Mouse (Mus musculus): Measurements from ENCODE around the gene Rnf111.
A peak's percentile ranks its signal among the peaks of the same experiment; 100 is the strongest.
"Not testable (repeated sequence)": the region's sequence is repeated elsewhere in the genome, so short reads cannot be mapped to it uniquely, and the experiment has no call there.

Gene Rnf111

DNA sequence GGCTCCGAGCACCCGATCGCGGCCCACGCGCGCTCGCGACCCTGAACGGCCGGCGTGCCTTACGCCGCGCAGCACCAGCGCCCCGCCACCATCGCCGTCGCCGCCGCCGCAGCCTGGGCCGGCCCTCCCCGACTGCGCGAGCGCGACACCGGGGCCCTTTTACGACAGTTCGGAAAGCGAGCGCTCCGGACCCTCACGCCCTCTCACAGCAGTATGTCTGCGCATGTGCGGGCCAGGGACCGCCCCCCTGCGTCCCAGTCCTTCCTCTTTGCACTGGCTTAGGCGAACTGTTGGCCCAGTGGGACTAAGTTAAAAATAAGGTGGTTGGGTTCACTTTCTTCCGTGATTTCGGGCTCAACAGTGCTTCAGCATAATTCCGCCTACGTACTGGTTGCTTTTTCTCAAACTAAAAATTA, at the start of gene Rnf111:
Rnf111 (minus strand) TSS at position 100 of the 416 bp plus-strand sequence.
- peak; percentile 97 for DNase-seq (ENCODE audit: low spot score)

DNA sequence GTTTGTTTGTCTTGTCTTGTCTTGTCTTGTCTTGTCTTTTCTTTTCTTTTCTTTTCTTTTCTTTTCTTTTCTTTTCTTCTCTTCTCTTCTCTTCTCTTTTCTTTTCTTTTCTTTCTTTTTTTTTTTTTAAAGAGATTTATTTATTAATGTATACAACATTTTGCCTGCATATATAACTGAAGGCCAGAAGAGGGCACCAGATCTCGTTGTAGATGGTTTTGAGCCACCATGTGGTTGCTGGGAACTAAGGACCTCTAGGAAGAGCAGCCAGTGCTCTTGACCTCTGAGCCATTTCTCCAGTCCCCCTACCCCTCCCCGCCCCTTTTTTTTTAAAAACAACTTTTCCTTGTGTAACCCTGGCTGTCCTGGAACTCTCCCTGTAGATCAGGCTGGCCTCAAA, 48.7 kb upstream of the Rnf111 start:
- DNase-seq (ENCODE audit: low spot score) = not testable (repeated sequence)

DNA sequence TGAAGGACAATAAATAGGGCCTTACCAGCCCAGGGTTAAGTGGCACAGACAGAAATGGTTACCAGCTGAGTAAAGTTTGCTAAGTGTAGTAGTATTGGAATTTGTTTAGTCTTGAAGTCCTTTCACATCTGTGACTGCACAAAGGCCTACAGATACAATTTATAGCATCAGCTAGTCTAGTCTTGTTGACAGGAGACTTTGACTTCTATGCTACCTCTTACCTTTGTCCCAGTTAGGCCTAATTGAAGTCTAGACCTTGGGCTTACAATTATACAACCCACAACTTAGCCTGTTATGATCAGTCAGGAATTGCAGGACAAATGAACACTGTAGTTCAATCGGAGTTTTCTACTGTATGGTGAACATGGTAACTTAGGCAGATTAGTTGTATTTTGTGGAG, 48.0 kb upstream of the Rnf111 start:
- no peak for DNase-seq (ENCODE audit: low spot score)

DNA sequence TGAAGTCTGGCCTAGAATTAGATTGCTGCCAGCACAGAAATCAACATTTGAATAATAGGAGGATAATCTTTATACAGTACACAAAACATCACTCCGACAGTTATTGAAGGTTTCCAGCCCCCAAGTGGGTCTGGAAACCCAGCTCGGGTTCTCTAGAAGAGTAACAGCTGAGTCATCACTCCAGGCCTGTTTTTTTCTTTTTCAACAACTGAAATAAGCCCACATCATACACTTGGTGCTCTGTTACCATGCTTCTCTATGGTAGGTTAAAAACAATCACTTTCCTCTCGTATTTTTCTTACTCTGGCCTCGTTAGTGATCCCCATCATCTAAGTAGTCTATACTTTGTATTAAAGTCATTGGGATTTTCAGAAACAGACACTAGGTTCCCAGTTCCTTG, 44.8 kb upstream of the Rnf111 start:
- no peak for DNase-seq (ENCODE audit: low spot score)

DNA sequence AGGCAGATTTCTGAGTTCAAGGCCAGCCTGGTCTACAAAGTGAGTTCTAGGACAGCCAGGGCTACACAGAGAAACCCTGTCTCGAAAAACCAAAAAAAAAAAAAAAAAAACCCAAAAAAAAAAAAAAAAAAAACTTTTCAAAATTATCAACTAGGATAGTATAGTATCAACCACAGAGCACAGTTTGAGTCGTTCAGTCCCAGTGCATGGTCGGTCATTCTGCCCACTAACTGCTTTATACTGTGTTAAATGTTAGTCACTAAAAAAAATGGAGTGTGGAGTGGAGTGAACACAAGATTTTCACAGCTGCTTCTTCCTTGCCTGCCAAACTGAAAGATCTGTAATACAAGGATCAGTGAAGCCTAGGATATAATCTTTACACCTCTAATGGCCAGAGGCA, 43.1 kb upstream of the Rnf111 start:
- not testable (repeated sequence) for DNase-seq (ENCODE audit: low spot score)

DNA sequence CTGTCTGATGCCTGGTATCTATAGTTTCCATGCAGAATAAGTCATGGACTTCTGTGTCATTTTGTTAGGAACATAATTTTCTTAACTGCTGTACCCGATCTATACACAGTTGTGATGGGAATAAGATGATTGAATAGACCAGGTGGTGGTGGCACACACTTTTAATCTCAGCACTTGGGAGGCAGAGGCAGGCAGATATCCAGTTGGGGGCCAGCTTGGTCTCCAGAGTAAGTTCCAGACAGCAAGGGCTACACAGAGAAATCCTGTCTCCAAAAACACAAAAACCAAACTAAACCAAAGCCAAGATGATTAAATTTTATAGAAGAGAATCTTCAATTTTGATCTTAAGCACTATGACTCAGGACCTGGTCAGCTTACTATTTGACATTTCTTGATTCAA, 41.3 kb upstream of the Rnf111 start:
- no peak for DNase-seq (ENCODE audit: low spot score)

DNA sequence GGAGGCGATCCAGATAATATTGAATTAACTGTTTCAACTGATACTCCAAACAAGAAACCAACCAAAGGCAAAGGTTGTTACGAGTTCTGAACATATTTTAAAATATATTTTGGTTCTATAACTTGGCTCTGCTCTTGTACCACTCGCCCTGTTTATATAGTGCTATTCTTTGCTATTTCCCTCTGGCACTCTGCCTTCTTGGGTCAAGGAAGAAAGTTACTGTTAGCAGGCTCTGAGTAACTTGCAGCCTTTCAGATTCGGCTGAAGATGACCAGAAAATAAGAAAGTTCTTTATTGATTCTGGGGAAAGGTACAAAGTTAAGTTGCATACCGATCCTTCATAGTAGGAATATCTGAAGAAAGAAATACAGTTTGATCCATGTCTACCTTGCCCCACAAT, 40.5 kb upstream of the Rnf111 start:
- DNase-seq (ENCODE audit: low spot score) = no peak

DNA sequence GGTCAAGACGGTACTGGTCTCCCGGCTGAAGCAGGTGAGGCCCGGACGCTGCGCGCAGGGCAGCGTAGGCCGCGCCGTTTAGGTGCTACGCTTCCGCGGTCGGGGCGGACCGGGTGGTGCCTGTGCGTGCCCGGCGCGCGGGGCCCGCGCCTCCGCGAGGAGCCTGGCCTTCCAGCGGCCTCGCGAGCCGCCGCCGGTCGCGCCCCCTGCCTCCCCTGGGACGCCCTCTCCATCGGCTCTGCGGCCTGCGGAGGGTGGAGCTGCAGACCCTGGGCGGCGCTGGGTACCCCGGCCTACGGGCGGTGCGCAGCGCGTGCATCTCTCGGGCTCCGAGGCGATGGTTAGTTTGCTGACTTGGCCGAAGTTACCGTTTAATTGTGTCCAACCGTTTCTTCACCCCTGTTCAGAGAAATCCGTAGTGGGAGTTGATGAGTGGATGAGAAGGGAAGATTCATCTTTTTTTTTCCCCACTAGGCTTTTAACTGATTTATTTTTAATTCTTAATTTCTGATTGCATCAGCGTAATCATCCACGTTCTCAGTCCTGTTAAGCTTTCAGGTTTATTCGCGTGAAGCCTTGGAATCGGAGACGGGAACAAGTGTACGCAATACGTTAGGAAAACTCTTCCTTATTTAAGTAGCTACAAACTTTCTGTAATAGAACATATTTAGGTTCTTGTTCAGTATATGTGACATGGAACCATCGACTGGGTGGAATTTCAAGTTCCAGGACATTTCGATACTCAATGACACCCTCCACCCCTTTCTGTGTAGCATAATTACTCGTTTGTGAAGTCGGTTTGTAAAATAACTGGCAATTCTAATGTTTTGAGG, 39.7 kb upstream of the Rnf111 start:
- peak; percentile 77 for DNase-seq (ENCODE audit: low spot score)

DNA sequence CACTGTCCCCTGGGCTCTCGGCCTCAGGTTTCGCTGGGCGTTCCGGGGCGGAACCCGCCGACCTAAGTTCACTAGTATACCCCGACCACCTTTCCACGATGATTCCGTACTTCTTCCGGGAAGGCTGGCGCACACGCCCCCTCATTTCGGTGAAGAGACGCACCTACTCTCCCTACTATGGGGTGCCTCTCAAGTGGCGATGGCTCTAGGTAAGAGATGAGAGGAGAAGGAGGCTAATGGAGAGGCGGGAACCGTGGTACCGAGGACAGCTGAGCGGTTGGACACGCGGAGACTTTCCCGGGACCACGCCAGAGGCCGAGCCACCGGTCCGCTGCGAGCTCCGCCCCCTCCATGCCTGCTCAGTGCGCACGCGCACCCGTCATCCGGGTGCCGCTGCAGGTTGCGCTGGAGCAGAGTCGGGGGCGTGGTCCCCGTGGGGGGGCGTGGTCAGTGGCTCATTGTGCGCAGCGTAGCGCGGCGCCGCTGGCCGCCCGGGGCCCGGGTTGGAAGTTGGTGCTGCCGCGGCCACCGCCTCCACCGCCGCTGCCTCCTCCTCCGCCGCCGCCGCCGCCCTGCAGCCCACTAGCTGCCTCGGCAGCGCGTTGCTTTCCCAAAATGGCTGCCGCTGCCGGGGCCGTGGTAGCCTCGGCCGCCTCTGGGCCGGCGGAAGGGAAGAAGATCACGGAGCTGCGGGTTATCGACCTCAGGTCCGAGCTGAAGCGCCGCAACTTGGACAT, 38.9 kb upstream of the Rnf111 start, which contains the start of gene Sltm:
Sltm (plus strand) TSS at position 450 of the 737 bp plus-strand sequence.
- DNase-seq (ENCODE audit: low spot score) = peak; percentile 98

DNA sequence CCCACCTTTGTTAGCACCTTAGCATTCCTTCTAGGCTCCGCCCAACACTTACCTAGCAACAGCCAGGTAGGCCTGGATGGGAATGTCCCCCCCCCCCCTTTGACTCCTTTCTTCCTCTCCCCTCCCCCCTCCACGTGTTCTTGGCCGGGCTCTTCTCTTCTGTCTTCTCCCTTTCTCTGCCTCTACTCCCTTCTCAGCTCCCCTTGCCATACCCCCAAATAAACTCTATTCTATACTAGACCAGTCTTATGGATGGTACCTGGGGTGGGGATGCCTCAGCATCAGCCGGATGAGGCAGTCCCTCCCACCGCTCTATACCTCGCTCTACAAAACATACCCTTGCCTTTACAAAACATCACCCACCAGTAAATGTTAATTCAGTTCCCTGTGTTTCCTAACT, 38.1 kb upstream of the Rnf111 start:
- peak; percentile 9 for DNase-seq (ENCODE audit: low spot score)

DNA sequence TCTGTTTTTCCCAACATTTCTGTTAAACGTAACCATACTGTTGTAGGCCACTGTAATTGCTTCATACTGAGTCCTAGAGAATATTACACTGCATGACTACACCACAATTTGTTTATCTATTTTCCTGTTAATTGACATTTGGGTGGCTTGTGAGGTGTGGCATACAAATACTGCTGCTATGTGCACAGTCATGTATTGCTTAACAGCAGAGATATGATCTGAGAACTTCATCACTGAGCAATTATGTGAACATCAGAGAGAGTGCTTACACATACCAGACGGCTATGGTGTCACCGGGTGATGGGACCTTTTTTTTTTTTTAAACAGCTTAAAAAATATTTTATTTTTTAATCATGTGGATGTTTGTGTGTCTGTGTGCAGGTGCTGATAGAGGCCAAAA, 29.8 kb upstream of the Rnf111 start:
- no peak for DNase-seq (ENCODE audit: low spot score)

DNA sequence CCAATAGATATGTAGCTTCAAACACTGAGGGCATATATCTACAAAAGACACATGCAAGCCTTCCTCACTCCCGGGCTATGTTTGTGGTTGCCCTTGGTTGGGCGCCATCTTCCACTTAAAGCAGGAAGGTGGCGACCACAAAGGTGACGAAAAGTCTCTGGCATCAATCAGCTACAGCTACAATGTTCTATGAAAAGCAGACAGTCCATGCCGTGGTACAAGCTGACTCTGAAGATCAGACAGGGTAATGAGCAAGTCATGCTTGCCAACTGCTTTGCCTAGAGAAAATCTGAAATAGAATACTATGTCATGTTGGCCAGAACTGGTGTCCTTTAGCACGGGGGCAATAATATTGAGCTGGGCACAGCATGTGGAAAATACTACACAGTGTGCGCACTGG, 20.8 kb upstream of the Rnf111 start:
- DNase-seq (ENCODE audit: low spot score) = no peak

DNA sequence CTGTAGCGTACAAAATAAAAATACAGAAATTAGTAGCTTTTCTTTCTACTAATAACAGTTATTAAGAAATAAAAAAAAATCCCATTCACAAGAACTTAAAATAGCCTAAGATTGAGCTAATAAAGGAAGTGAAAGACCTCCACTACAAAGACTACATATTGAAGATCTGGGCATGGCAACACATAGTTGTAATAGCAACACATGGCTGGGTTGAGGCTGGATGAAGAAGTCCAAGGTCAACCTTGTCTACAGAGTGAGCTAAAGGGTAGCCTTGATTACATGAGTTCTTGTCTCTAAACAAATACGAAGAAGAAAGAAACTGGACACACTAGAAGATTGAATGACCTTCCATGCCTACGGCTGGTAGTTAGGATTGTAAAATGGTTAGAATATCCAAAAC, 20.3 kb upstream of the Rnf111 start:
- DNase-seq (ENCODE audit: low spot score) = no peak

DNA sequence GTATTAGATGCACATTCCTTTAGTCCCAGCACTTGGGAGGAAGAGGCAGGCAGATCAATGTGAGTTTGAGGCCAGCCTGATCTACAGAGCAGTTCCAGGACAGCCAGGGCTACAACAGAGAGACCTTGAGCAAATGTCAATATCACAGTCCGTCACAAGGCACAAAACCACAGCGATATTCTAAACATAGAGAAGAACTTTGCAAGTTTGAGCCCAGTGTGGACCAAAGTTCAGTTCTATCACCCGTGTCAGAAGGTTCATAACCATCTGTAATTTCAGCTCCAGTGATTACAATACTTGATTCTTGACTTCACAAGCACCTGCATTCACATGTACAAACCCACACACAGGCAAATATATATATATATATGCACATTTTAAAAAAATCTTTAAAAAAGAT, 17.1 kb upstream of the Rnf111 start:
- no peak for DNase-seq (ENCODE audit: low spot score)

DNA sequence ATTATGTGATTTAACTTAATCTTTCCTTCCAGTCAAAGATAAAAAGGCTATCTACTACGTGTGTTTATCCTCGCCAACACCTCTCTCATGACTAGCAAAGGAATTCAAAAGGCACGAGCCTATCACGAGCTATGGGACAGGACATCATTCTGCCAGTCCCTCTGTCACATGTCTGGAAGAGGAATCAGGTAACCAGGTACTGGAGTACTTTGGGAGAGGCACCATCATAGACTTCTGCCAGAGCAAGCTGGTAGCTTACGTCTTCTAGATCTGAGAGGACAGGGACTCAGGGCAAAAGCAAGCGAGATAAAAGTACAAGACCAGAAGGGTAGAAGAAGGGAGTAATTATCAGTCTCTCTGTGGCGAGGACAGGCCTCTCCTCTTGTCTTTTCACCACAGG, 8.2 kb upstream of the Rnf111 start:
- DNase-seq (ENCODE audit: low spot score) = no peak

DNA sequence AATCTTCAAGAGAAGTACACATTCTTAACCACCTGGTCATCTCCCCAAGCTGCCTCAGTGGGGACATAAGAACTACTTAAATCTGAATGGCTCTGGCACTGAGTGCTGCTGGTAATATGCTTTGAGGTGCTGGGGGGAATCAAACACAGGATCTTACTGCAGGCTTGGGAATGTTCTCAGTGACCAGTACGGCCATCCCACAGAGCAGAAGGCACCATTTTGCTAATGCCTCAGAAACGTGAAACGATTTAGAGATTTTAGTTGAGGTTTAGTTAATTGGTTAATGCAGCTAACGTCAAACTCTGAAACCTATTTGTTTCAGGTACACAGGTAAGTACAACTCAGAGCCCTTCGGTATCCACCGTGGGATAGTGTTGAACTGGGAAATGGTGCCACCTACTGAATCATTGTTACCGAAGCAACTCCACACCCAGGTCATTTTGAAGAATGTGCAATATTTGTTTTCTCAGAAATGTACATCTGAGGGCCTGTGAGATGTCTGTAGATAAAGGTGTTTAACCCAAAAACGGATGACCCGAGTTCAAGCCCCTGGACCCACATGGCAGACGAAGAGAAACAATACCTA, 7.6 kb upstream of the Rnf111 start:
- DNase-seq (ENCODE audit: low spot score) = no peak

DNA sequence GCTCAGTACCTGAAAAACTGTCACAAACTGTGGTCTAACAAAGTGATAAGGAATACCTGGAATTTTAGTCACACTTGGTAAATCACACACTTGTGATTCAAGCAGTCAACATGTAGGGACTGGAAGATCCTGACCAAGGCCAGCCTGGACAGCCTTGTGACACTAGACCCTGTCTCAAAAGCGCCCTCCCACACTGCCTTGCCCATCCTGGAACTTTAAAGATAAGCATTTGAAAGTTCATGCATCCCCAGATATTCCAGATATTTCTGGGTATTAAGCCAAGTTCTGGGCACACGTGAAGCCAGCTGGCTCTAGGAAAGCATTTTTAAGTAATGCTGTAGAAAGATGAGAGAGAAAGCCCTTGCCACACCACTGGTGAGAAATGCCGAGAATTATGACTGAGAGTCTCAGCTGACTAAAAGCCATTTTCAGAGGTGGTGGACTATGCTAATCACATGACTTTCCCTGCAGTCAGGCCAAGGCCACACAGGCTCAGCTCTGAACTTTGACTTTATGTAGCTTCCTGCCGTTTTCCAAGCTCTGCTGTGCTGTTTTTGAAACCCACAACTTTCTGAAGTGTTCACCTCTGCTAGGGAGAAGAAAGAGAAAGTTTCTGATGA, 6.5 kb upstream of the Rnf111 start:
- no peak for DNase-seq (ENCODE audit: low spot score)

DNA sequence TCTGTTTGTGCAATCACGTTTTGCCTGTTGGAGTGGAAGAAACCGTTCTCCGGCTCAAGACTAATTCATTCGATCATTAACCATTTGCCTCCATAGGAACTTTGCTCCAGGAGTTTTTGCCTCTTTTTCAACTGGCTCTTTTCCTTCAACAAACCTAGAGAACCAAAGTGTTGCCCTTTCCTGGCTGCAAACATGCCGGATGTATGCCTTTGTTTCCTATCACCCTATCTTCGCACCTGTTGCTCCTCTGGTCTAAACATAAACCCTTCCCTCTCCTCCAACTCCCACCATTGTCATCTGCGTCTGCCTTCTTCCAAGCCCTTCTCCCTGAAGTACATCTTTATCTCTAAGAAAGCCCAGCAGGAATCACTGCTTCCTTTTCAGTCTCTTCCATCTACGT, 3.3 kb upstream of the Rnf111 start:
- DNase-seq (ENCODE audit: low spot score) = no peak

DNA sequence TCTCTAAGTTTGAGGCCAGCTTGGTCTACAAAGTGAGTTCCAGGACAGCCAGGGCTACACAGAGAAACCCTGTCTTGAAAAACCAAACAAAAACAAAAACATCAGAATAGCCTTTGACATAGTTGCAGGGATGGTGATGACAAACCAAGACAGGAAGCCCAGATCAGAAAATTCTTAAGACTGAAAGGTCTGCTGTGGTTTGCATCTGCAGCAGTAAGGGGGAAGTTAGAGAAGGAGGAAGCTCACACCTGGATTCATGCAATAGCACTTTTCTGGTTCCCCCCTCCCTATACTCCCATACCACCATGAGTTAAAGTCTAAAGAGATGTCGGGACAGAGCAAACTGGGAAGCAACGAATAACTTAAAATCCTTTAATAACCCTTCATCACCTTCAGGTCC, 2.7 kb upstream of the Rnf111 start:
- no peak for DNase-seq (ENCODE audit: low spot score)

DNA sequence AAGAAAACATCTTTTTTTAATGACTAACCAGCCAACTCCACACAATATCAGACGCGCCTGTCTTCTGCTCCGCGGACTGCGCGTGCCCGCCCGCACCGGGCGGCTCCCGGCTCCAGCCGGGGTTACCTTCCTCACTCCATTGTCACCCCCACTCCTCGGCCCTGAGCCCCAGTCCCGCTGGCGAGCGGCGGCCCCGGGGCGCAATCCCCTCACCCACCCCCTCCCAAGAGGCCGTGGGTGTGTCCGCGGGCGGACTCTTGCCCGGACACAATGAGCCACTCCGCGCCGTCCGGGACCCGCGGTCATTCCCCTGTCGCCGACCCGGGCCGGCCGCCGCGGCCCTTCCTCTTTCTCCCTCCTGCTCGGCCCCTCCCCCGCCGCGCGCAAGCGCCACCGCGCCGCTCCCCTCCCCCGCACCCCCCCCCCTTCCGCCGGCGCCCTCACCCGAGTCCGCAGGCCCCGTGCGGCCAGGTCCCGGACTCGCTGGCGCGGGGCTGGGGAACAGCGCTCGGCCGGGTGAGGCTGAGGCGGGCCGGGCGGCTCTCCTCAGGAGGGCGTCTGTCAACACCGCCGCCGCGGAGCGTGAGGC, 416 bp downstream of the Rnf111 start:
- peak; percentile 22 for DNase-seq (ENCODE audit: low spot score)

DNA sequence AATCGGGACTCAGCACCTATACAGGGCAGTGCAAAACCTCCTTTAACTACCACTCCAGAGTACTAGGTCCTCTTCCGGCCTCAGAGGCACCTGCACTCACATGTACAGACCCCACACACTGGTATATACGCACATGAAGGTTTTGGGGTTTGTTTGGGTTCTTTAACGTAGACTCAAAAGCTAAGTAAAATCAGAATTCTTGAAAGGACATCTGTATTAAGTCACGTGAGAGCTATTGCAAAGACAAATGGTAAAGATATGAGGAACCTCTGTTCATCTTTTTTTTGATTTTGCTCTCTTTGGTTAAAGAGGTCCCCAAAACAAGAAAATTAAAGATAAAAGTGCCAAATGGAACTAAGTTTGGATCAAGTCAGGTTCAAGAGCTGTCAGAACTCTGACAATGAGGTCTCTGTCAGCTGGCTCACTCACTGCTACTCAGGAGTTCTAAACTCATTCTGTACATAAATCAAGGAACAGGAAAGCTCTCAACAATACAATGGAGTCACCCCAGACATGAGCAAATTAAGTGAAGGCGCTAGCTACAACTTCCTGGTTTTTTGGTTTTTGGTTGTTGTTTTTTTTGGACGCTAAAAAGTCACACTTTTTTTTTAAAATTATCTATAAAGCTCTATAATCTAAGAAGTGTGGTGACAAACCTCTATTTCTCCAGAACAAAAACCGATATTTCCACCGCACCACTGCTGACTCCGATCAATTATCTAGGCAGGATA, 1.1 kb downstream of the Rnf111 start:
- peak; percentile 15 for DNase-seq (ENCODE audit: low spot score)

DNA sequence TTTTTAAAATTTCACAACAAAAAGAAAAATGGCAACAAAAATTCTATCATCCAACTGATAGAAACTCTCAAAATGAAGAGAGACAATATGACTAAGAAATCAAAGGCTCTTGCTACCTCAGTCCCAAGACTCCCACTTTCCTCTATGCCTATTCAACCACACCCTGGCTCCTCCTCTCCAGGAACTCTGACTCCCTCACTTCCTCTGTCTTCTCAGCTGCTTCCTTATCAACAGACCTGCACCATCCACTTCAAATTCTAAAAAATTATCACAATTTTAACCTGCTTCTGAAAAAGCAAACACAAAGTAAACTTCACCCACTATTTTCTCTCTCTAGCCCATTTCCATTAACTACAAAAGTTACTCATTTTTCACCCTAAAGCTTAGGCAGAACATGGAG, 6.5 kb downstream of the Rnf111 start:
- DNase-seq (ENCODE audit: low spot score) = no peak
